Mouse (Mus musculus) heart, postnatal 36 days (tissue): ENCODE measurements at regions not wholly inside any gene's neighbourhood (a gene's known extent, or its start where the extent isn't known, plus 50 kb on each side); places are given as distances from the start of the nearest gene placed in this dataset.

Experiments used
- DNase-seq, 2 experiments: peaks; one replicate each; pipeline ENCODE4 v3.0.0; 2021 to 2022
- intact Hi-C: fragments of 180-260 bp; cut with DNase I; formaldehyde crosslinking; loops from one replicate; pipeline ENCODE4 v1.15.1; 2025

GRCm38 (mm10) chr7:133382032-133382712 is 219.8 kb downstream of the Tex36 start:
- intact Hi-C loops = no loop called here
- no peak for DNase-seq

- no peak for DNase-seq
- intact Hi-C loops = no loop called here
Measured at GRCm38 (mm10) chr7:133379373-133379772, 222.6 kb downstream of the Tex36 start.

- intact Hi-C loops = no loop called here
Measured at GRCm38 (mm10) chr7:133378338-133378737, 223.6 kb downstream of the Tex36 start.

GRCm38 (mm10) chr7:133376833-133377484 is 225.0 kb downstream of the Tex36 start:
- DNase-seq = no peak
- intact Hi-C loops = no loop called here

More at GRCm38 (mm10) chr7:133378338-133378737, 223.6 kb downstream of the Tex36 start:
- no peak for DNase-seq

- intact Hi-C loops = no loop called here
- DNase-seq = no peak
Measured at GRCm38 (mm10) chr7:133372695-133373094, 229.3 kb downstream of the Tex36 start.

- intact Hi-C loops = no loop called here
- no peak for DNase-seq
Measured at GRCm38 (mm10) chr7:133370542-133370941, 231.4 kb downstream of the Tex36 start.

GRCm38 (mm10) chr7:133364601-133365000 is 237.4 kb downstream of the Tex36 start:
- intact Hi-C loops = no loop called here
- no peak for DNase-seq

- intact Hi-C loops = no loop called here
- DNase-seq = no peak
Measured at GRCm38 (mm10) chr7:133328717-133329116, 204.6 kb upstream of the Ctbp2 start.

GRCm38 (mm10) chr7:133325548-133326190 is 201.5 kb upstream of the Ctbp2 start:
- intact Hi-C loops = no loop called here
- no peak for DNase-seq

GRCm38 (mm10) chr7:133323955-133324354 is 199.8 kb upstream of the Ctbp2 start:
- intact Hi-C loops = no loop called here

GRCm38 (mm10) chr7:133317511-133317910 is 193.4 kb upstream of the Ctbp2 start:
- intact Hi-C loops = no loop called here
- no peak for DNase-seq

More at GRCm38 (mm10) chr7:133323955-133324354, 199.8 kb upstream of the Ctbp2 start:
- DNase-seq = no peak

- intact Hi-C loops = no loop called here
Measured at GRCm38 (mm10) chr7:133316701-133317475, 192.7 kb upstream of the Ctbp2 start.

GRCm38 (mm10) chr7:133315197-133316029 is 191.3 kb upstream of the Ctbp2 start:
- intact Hi-C loops = no loop called here

More at GRCm38 (mm10) chr7:133316701-133317475, 192.7 kb upstream of the Ctbp2 start:
- no peak for DNase-seq

GRCm38 (mm10) chr7:133313115-133313514 is 189.0 kb upstream of the Ctbp2 start:
- intact Hi-C loops = no loop called here
- DNase-seq = no peak

More at GRCm38 (mm10) chr7:133315197-133316029, 191.3 kb upstream of the Ctbp2 start:
- no peak for DNase-seq

GRCm38 (mm10) chr7:133311116-133311801 is 187.1 kb upstream of the Ctbp2 start:
- no peak for DNase-seq
- intact Hi-C loops = no loop called here

GRCm38 (mm10) chr7:133304461-133304860 is 180.3 kb upstream of the Ctbp2 start:
- intact Hi-C loops = no loop called here
- DNase-seq = no peak

GRCm38 (mm10) chr7:133290471-133290870 is 166.3 kb upstream of the Ctbp2 start:
- DNase-seq = no peak
- intact Hi-C loops = no loop called here

GRCm38 (mm10) chr7:133288236-133288635 is 164.1 kb upstream of the Ctbp2 start:
- DNase-seq = no peak
- intact Hi-C loops = no loop called here

GRCm38 (mm10) chr7:133286836-133287235 is 162.7 kb upstream of the Ctbp2 start:
- DNase-seq = no peak
- intact Hi-C loops = no loop called here
